Mouse (Mus musculus) thymus, postnatal 14 days (tissue): ENCODE results near the gene Tnik.
A peak's percentile ranks its signal among the peaks of the same experiment; 100 is the strongest.

ENCODE experiments used
- DNase-seq: peaks from one replicate; pipeline ENCODE4 v3.0.0; 2021

Gene Tnik

DNA sequence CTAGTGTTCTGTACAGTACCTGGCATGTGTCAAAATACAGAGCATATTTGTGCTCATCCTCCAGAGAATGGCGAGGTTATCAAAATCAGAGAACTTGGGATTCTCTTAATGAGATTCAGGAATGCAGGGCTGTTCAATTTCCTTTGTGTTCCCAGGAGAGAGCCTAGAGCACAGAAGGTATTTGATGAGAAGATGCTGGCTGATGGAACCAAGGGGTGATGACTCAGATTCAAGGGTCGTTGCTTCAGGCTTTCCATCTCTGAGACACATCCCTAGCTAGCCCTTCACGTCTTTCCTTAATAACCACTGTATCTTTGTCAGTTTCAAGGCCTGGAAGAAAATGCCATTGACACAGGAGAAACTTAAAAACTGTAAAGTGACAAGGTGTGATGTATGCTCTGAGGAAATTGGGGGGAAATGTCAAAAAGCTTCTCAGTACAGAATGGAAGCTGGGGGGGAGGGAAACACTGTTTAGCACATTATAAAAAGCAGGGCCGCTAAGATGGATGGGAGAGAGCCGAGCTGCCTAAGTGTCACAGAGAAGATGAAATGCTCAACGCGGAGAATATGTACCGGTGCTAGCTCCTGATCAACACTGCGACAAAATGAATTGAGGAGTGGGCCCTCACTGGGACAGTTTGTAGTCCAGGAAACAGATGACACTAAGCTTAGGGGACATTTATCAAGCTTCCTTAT is 380.4 kb downstream of the Tnik start:
- DNase-seq = no peak

DNA sequence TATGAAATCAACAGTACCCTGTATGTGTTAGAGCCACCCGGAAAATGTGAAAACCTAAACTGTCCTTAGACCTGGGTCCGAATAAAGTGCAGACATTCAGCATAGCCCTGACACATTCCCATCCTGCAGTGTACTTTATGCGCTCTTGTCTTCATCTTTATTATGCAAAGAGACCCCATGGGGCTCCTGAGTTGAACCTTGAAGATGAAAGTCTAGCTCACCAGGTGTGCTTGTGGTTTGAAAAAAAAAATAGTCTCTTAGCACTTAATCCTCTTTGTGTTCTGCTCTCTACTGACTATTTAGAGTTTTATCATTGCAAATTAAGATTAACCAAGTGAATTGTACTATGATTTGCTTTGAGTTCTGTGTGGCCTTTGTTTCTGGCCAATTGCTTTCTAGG is 389.6 kb downstream of the Tnik start:
- DNase-seq = peak; percentile 13

DNA sequence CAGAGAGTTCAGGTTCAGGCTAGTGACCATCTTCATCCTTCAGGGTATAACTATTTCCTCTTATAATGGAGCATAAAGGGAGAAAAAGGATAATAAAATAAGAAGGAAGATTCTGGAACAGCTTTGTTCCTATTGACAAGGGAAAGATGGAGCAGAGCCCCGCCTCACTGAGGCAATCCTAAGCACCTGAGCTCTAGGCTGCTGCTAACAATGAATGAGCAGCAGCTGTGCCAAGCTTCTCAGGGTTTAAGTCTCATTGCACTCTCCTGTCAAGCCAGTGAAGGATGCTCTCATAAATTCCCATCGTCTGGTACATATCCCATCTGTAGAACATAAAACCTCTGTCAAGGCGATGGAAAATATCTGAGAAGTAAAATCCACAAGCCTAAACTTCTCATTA is 390.0 kb downstream of the Tnik start:
- peak; percentile 15 for DNase-seq

DNA sequence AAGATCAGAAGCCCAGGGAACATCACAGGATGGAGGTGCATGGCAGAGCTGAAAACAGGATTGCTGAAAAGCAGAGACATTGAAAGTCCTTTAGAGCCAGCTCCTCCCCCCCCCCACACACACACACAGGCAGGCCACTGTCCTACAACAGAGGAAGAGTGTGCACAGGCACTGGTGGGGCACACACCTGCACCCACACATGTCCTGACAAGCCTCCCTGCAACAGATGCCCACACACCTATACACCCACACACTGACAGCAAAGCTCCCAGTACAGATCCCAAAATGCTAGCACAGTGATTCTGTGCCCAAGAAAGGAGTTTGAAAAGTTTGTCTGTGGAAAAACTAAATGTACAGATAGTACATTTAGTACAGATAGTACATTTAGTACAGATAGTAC is 391.7 kb downstream of the Tnik start:
- peak; percentile 18 for DNase-seq

DNA sequence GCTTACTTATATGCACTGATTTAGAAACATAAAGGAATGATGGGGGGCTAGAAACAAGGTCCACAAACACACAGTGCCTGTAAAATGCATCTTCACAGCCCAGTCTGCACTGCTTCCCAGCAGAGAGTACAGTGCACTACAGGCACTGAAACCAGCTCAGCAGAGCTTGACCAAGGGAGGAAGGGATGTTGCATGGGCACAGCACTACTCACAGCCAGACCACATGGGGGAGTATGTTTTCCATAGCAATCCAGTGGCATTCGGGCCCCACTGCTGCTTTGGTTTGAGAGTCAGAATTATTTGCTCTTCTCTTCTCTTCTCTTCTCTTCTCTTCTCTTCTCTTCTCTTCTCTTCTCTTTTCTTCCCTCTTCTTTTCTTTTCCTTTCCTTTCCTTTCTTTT is 395.3 kb downstream of the Tnik start:
- DNase-seq = no peak

DNA sequence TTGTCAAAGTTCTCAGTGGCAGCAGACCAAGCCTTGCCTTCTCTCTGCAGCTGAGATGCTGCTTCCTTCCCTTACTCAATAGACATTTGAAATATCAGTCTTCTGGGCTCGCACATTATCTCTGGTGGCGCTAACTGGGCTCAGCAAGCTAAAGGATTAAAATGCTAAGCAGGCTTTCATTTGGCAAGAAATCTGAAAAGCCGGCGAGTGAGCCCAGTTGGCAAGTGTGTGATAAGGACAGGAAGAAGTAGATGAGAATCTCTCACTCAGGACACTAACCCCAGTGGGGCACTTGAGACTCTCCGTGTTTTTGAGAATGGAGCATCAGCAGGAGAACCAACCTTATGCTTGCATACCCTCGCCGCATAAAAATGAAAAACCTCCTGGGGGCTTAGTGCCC is 417.8 kb downstream of the Tnik start:
- no peak for DNase-seq

DNA sequence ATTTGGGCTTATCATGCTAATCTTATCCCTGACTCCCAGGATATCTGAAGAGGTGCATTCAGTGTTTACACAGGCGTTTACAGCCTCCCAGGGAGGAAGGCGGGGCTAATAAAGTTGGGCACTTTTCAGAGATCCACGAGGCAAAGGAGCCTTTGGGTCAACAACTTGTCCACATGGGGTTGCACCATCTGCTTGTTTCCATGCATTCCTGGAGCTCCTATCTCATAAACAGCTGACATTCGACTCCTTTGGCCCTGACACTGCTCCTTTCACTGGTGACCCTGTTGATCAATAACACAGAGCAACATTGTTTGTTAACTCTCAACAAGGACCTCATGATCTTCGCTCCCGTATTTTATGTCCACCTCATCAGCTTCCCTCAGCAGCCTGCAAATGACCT is 418.9 kb downstream of the Tnik start:
- no peak for DNase-seq

DNA sequence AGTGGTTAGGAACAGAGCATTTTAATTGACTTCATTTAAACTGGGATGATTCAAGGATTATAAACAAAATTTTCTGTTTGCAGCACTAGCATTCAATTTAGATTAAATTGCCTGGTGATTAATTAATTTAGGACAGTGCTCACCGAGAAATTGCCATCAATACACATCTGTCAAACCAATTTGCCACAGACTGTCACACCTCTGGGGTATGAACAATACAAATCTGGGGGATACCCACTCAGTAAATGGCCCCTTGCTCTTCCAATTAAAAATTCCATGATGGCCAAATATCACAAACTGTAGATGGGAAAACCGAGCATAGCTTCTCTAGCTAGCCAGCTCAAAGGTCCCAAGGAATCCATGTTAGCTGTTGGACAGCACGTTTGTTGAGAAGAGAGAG is 419.4 kb downstream of the Tnik start:
- DNase-seq = no peak

DNA sequence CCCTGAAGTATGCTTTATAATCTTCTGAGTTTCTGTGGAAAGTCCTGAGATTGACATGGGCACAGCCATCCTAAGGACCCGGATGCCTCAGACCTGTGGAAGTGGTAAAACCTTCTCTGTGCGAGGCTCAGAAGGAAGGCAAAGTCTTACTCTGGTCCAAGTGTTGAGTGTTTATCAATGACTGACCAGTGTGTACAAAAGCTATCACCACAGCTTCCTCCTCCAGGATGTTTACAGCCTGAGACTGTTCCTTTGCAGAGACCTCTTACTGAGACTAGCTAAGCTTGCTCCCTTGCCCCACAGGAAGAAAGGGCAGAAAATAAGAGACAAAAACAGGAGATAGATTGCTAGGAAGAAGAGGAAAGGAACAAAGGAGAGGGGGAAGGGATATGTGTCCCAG is 422.5 kb downstream of the Tnik start:
- no peak for DNase-seq

DNA sequence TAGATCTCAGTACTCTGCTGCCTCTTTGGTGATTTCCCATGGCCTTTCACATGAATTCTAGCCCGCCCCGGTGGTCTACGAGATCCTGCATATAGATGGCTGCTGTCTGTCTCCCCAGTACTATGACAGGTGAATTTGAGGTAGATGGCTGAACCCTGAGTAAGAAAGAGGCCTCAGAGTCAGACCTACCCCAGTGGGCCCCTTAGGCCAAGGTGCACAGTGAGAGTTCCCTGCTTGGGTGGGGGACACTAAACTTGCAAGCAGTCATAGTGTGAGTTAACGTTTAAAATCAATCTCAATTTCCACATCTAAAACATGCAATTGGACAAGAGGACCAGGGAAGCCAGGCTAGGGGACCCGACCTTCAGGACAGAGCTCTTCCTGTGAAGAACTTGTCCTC is 431.8 kb downstream of the Tnik start:
- no peak for DNase-seq

DNA sequence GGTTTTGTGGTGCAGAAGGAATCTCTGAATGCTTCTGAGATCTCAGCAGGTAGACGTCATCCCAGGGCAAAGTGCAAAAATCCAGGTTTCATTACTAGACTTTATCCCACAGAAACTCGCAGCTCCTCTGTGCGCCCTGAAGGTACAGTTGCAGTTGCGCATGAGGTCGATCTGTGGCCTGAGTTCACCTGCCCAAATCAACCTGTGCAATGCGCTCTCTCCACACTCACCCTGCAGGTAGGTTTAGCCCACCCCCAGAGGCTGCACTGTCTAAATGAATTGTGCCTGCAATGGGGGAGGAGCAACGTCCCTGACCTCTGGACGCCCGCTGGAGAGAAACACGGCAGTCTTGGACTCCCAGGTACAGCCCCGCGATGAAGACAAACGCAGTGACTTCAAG is 432.6 kb downstream of the Tnik start:
- no peak for DNase-seq

DNA sequence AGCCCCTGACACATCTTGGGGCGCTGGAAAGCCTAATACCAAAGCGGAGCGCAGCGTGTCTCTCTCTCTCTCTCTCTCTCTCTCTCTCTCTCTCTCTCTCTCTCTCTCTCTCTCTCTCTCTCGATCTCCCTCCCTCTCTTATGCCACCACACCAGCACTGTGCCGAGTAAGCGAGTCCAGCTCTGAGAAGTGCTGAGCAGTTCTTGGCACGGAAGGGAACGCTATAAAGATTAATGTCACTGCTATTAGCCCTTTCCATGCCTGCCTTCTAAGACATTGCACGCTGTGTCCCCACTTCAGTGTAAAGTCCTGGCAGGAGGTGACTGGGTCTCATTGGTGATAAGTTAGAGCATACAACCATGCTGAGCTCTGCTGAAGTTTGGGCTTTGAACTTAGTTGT is 433.1 kb downstream of the Tnik start:
- DNase-seq = no peak

DNA sequence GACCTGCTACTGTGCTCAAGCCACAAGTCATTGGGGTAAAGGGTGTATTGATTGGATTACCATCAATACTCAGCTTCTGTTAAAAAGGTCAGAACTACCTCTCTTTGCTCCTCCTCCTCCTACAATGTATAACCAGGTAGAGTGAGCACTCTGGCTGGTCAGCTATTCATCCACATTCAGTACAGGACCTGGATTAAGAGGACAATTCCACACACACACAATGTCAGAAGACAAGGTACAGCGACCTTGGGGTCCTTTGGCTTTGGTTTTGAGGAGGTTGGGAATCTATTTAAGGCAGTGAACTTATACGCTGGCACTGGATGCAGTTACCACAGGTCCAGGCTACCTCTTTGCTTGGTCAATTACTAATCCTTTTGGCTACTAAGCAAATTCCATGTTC is 434.8 kb downstream of the Tnik start, which contains the start of gene Slc2a2:
Gene Slc2a2, plus strand, starts transcription at position 107 of the 400 bp plus-strand sequence.
- DNase-seq = no peak

DNA sequence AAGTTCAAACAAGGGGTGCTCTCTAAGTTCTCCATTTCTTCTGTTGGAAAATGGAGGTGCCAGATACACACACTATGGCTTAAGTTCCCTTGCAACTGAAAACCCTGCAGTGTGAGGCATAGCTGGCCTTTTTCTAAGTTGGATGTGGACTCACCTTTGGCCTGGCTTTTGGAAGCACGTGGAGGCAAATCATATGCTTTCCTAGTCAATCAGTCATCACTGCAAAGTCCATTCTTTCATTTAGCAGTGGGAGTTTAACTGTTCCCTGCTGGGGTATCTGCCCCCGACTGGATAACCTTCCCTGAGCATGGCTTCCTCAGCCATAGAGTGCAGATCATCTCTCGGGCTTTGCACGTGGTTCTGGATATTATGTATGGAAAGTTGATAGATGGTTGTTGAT is 436.6 kb downstream of the Tnik start:
- no peak for DNase-seq

DNA sequence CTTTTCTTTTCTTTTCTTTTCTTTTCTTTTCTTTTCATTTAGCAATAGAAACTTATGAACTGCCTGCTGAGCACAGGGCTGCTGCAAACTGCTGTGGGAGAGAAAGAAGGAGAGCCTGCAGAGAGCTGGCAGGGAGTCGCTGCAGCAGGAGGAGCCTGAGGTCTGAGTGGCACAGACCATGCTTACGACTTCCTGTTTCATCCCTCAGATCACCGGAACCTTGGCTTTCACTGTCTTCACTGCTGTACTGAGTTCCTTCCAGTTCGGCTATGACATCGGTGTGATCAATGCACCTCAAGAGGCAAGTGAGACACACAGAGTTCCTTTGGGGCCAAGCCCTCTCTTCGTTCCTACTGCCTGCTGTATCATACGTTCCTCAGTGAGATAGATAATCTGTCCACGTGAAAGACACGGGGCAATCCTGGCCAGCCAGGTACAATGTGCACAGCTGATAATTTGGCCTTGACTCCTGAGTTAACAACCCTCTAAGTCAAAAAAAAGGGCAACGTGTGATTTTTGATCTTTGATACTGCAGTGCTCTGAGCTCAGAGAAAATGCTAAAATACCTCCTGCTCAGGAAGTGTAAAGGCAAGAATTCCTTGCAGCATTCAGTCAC is 442.6 kb downstream of the Tnik start:
- DNase-seq = peak; percentile 13

DNA sequence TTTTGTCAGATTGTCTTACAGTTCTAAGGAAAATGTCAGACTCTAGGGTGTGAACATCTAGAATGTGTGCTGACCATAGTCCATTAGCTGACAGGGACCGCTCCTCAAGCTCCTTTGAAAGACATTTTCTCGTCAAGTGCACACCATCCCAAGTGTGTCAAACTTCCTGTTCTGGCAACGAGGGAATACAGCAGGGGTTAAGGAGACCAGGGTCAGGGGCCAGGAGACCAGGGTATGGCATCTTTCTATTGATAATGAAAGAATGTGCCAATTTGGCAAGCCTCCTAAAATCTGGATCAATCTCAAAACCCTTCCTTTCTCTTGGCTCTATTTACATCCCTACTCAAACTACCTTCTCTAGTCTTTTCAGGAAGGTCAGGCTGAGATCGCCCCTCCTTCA is 443.7 kb downstream of the Tnik start:
- DNase-seq = no peak

DNA sequence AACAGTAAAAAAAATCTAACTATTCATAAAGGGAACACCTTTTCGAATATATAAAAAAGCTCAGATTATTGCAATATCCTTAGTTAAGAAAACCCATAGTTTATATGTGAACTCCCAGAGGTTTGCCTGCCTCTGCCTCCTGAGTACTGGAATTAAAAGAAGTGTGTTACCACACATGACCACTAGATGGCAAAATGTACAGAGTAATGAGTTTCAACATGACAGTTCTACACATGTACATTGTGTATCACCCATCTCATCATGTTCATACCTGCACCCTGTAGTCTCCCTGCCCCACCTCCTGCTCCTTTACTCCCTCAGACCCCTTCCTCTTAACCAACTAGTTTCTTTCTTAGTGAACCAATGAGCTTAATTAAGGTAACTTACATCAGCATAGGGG is 446.7 kb downstream of the Tnik start:
- DNase-seq = peak; percentile 34

DNA sequence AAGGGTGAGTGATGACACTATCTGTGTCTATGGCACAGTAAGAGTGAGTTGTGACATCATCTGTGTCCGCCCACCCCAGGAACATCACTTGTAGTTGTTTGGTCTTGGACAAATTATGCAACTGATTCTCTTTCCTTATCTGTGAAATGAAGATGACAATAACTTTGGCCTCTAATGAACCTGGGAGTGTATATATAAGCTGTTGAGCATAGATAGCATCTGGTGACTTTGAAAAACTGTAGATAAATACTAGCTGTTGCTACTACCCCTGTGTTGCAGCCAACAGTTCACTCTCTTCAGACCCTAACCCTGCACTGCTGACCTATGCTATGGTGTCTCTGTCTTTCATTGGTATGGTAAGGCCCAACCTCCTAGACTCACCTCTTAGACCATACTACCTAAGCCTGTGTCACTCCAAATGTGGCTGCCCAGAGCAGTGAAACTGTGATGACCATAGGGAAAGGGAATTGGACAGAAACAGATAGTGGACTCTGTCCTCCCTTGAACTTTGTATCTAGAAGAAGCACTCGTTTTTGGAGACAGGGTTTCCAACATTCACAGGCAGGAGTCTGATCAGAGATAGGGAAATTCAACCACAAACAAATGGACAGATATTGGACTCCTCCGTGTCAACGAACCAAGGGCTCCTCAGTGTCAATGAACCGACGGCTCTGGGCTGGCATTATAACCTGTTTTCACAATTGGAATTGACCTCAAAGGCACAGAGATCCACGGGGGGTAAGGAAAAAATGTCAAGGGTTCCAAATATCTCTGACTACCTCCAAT is 451.1 kb downstream of the Tnik start:
- DNase-seq = no peak

DNA sequence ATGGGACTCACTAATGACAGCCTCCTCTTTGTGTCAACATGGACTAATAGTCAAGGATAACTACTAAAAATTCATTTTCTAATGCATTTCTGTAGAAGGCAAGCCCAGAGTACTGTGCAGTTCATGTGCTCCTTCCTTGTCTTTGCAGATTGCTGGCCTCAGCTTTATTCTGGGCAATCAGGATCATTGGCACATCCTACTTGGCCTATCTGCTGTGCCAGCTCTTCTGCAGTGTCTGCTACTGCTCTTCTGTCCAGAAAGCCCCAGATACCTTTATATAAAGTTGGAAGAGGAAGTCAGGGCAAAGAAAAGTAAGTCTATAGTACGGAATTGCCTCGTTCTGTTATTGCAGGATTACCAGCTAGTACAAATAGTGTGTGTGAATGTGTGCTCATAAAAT is 455.5 kb downstream of the Tnik start:
- no peak for DNase-seq

DNA sequence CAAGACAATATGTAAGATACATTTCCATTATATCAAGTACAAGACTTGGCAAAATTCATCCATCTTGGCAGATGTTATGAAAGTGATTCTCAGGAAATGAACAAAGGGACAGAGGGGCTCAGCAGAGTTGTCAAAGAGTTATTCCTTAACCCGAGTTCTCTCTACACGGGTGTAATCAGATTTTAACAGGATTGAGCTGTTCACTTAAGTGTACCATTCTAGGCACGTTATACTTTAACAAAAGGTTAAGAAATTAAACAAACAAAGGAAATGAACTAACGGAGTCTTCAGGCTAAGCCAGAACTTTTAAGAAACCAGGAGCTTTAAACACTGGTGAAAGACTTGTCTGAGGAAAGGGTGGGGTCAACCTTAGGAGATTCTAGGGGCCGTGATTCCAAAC is 458.2 kb downstream of the Tnik start:
- DNase-seq = no peak

DNA sequence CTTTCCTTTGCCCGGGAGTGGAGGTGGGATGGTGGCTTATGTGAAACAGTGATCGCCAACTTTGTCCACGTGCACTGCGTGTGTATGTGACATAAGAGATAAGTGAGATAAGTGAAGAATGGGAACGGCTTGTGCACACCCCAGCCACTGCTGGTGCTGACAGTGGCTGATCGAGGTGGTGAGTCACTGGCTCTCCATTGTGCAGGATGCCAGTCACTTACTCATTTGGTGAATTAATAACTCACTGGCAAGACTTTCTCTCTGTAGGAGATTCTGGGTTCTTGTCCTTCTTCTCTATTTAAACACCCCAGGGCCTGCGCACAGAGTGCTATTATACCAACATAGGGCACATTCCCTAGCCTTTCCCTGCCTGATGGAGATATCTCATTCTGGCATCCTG is 458.8 kb downstream of the Tnik start:
- DNase-seq = no peak

DNA sequence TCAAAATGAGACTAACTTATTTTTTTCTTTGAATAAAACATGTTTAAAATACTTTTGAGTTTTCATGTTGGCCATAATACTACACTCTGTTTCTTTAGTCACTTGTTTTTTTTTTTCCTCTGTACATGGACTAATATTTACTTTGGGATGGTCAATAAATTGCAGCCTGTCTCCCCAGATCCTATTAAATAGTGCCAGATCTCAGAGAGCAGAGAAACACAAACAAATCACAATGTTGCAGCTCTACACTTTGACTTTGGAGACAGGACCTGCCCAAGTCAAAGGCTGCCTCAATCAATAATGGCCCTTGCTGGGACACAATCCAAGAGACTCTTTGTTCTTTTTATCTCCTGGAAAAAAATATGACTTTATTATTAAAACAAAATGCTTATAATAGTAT is 459.5 kb downstream of the Tnik start:
- DNase-seq = no peak

DNA sequence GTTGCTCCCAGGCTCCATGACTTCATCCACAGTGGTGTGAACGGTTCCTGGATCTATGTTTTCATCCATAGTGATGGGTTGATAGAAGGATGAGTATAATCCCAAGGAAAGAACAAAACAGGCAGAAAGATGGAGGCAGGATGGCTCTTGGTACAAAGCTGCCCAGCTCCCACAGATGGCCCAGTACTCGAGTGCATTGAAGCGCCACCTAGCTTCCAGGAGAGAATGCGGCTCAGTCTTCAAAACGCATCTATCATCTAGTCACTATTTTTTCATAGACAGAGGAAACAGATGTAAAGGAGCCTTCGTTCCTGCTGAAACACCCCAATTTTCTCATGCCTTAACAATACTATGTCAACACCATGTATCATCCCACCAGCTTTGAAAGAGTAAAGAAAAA is 460.5 kb downstream of the Tnik start:
- peak; percentile 21 for DNase-seq

DNA sequence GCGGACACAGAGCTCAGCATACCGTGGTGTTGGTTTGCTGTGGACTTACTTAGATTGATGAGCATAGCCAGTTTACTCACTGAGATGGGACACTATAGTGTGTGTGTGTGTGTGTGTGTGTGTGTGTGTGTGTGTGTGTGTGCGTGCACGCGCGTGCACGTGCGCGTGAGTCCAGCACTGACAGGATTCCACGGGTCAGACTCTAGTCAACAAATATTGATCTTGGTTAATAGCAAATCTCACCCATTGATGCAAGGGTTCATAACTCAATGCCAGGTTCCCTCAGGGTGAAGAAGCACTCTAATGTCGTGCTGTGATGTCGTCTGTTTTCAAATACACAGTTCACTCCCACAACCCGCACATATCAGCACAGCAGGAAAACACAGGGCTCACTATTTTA is 462.2 kb downstream of the Tnik start:
- DNase-seq = no peak
